12 mouse cellular contexts compared by ENCODE assay signal in the genomic region with DNA sequence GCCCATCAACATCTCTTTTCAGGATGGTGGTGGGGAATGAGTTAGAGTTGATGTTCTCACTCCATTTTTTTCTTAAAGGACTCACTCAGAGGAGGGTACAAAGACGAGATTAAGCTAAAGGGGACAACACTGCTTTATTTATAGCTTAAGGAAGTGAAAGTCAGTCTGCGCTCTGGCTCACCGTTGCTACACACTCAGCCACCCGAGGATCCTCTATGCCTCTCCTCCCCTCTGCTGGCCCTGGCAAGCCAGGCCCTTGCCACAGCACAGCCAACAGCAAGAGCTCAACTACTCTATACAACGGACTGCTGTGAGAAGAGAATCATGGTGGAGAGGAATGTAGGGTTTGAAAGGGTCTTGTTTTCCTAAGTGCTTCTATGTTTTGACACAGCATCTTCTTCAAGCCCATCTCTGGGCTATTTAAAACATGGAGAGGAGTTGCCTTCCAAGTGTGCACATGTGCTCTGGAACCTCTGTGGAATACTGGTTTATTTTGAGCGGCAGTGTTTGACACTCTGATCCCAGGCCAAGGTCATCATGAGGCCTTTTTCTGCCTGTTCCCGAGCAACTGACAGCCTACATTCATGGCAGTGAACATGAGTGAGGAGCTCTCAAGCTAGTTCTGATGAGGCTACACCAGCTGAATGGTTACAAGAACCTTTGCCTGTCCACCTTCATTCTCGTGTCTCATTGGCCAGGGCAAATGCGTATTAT.
DNase-seq lines count a peak whose midpoint lies in the region; ATAC-seq and TF ChIP-seq lines count a peak whose summit lies in the region.
"Had no signal": no experiment of that assay in that cellular context is flagged by ENCODE, and none has a peak within 500 bp of the region (broad histone marks: within the 10 kb centered on the region; RNA-seq: fewer than 3 reads in every experiment).

No protein-coding gene starts in this region.

- no peaks in the 10 kb centered on the region for H3K79me2 ChIP-seq in CH12.LX (replicated peaks; ENCODE audit: control insufficient read depth, extremely low read depth, insufficient read depth, poor library complexity, severe bottlenecking)

- peak; percentile 50 for DNase-seq in heart, adult 8-10 months (ENCODE audit: low spot score)
- no peak for DNase-seq in heart, postnatal 4 days
- DNase-seq in CH12.LX (ENCODE audit: extremely low read depth): peak; percentile 83
- DNase-seq in heart, adult 9 months (ENCODE audit: low spot score in 2 of 2): peak; percentile 30 to 53
- DNase-seq in left cerebral cortex, adult 11 months (ENCODE audit: low spot score): no peak
- DNase-seq in testis, postnatal 10 days (ENCODE audit: low spot score): no peak
- DNase-seq in thymus, postnatal 0 days (ENCODE audit: low spot score): no peak
- DNase-seq: cerebellum, adult 11-12 months; layer of hippocampus, postnatal 36 days; liver, embryonic 13.5 days; thymus, adult 2 months had no signal

- TF ChIP-seq CTCF in CH12.LX (conservative IDR thresholded peaks at IDR 0.05 in 1 of 2, IDR thresholded peaks at IDR 0.05 in 1 of 2; ENCODE audit: low read depth in 2 of 2, low read length in 2 of 2): peak in 1 of 2 experiments; percentile 64; a peak in 2 of 4 replicates

- H3K4me2 ChIP-seq in CH12.LX (ENCODE audit: insufficient read depth, low read depth, poor library complexity, severe bottlenecking): peak overlapping the region; percentile 42
- H3K4me2 ChIP-seq: liver, embryonic 13.5 days had no signal

- no peak for TF ChIP-seq POLR2A in CH12.LX (IDR thresholded peaks at IDR 0.05; ENCODE audit: low read depth, low read length)

- H3K9me3 ChIP-seq in CH12.LX (replicated peaks; ENCODE audit: low read length): no peaks in the 10 kb centered on the region
- H3K9me3 ChIP-seq: liver, embryonic 13.5 days had no signal

- H3K4me3 ChIP-seq in CH12.LX (replicated peaks in 1 of 3; ENCODE audit: low read depth in 2 of 3, low read length in 2 of 3, poor library complexity in 1 of 3): no peak overlapping the region
- H3K4me3 ChIP-seq: liver, embryonic 13.5 days had no signal

- H3K4me1 ChIP-seq in CH12.LX (ENCODE audit: control insufficient read depth in 1 of 2, insufficient read depth in 2 of 2): peaks cover 18 to 26% of the 10 kb centered on the region in 2 experiments
- H3K4me1 ChIP-seq: liver, embryonic 13.5 days had no signal

- no peak overlapping the region for H3K27ac ChIP-seq in CH12.LX (ENCODE audit: insufficient read depth, low read depth)
- H3K27ac ChIP-seq: liver, embryonic 13.5 days had no signal

- H3K9ac ChIP-seq in CH12.LX (ENCODE audit: insufficient read depth, low read depth): no peak overlapping the region
- H3K9ac ChIP-seq: liver, embryonic 13.5 days had no signal

- peak; percentile 90 for TF ChIP-seq EP300 in CH12.LX (IDR thresholded peaks at IDR 0.05; ENCODE audit: low read length)

- dilution Hi-C loops in CH12.LX (cut with MboI; ENCODE audit: extremely low pct_ligation_motif_present, extremely low pct_unique_long_range_greater_than_20kb, low sequenced_read_pairs): no loop called here

- TF ChIP-seq RAD21 in CH12.LX (IDR thresholded peaks at IDR 0.05; ENCODE audit: low read depth, low read length): peak; percentile 76

- in situ Hi-C loops in CH12.LX (cut with MboI; ENCODE audit: low pct_ligation_motif_present, low pct_unique_long_range_greater_than_20kb, low sequenced_read_pairs): loop anchor here (10.0 kb wide), 1 partner anchor 289 kb away; a partner anchor contains a TSS

- peak; percentile 99 for ATAC-seq in megakaryocyte progenitor cell, adult 5-6 weeks (replicated peaks; ENCODE audit: poor library complexity)

- no peaks in the 10 kb centered on the region for H3K27me3 ChIP-seq in CH12.LX (replicated peaks)
- H3K27me3 ChIP-seq: liver, embryonic 13.5 days had no signal

- no peaks in the 10 kb centered on the region for H3K36me3 ChIP-seq in CH12.LX (replicated peaks in 1 of 2; ENCODE audit: control insufficient read depth in 1 of 2, insufficient read depth in 1 of 2, low read length in 1 of 2)
- H3K36me3 ChIP-seq: liver, embryonic 13.5 days had no signal

TF ChIP-seq in CH12.LX, 34 proteins besides CTCF, POLR2A, EP300 and RAD21:
- TF ChIP-seq GABPA (IDR thresholded peaks at IDR 0.05; ENCODE audit: insufficient replicate concordance, low read depth, low read length): no peak
- no peak for TF ChIP-seq E2F4 (IDR thresholded peaks at IDR 0.05; ENCODE audit: insufficient replicate concordance, low read depth, low read length)
- TF ChIP-seq MAZ (IDR thresholded peaks at IDR 0.05; ENCODE audit: low read depth, low read length): no peak
- no peak; the same call in 1 of the 2 replicates for TF ChIP-seq ETS1 (conservative IDR thresholded peaks at IDR 0.05; ENCODE audit: low read depth, low read length)
- TF ChIP-seq USF1 (IDR thresholded peaks at IDR 0.05; ENCODE audit: low read depth, low read length): no peak
- no peak for TF ChIP-seq PAX5 (IDR thresholded peaks at IDR 0.05; ENCODE audit: low read length)
- 0 out of 2 replicates have a peak, but pooled peaks have one; percentile 19 for TF ChIP-seq NRF1 (IDR thresholded peaks at IDR 0.05; ENCODE audit: low read depth, low read length)
- TF ChIP-seq MAFK (IDR thresholded peaks at IDR 0.05; ENCODE audit: insufficient replicate concordance, low read length): 0 out of 2 replicates have a peak, but pooled peaks have one; percentile 21
- peak; percentile 98 for TF ChIP-seq MEF2A (IDR thresholded peaks at IDR 0.05; ENCODE audit: borderline replicate concordance, low read depth, low read length)
- TF ChIP-seq TBP (conservative IDR thresholded peaks at IDR 0.05; ENCODE audit: low read depth, low read length): no peak
- no peak for TF ChIP-seq KAT2A (IDR thresholded peaks at IDR 0.05; ENCODE audit: insufficient replicate concordance, low read length)
- TF ChIP-seq ZMIZ1 (IDR thresholded peaks at IDR 0.05; ENCODE audit: low read depth, low read length): no peak
- no peak for TF ChIP-seq MXI1 (IDR thresholded peaks at IDR 0.05; ENCODE audit: low read depth, low read length)
- 0 out of 2 replicates have a peak, but pooled peaks have one; percentile 41 for TF ChIP-seq CHD2 (IDR thresholded peaks at IDR 0.05; ENCODE audit: low read length)
- TF ChIP-seq IRF4 (IDR thresholded peaks at IDR 0.05; ENCODE audit: low read depth, low read length): peak; percentile 97
- TF ChIP-seq RCOR1 (conservative IDR thresholded peaks at IDR 0.05; ENCODE audit: low read depth, low read length): no peak
- TF ChIP-seq ZNF384 (IDR thresholded peaks at IDR 0.05; ENCODE audit: low read depth, low read length): peak; percentile 72
- peak; percentile 53; the same call in 1 of the 2 replicates for TF ChIP-seq MYC (IDR thresholded peaks at IDR 0.05; ENCODE audit: low read depth, low read length)
- TF ChIP-seq SIN3A (IDR thresholded peaks at IDR 0.05; ENCODE audit: low read length): 0 out of 2 replicates have a peak, but pooled peaks have one; percentile 19
- no peak for TF ChIP-seq POLR2AphosphoS2 (IDR thresholded peaks at IDR 0.05; ENCODE audit: low read depth, low read length)
- no peak for TF ChIP-seq HCFC1 (IDR thresholded peaks at IDR 0.05; ENCODE audit: low read depth, low read length)
- no peak for TF ChIP-seq ZC3H11A (IDR thresholded peaks at IDR 0.05; ENCODE audit: low read depth, low read length)
- peak; percentile 35; the same call in 1 of the 2 replicates for TF ChIP-seq BHLHE40 (IDR thresholded peaks at IDR 0.05; ENCODE audit: low read depth, low read length)
- no peak for TF ChIP-seq NELFE (IDR thresholded peaks at IDR 0.05; ENCODE audit: low read depth, low read length)
- TF ChIP-seq MAX (IDR thresholded peaks at IDR 0.05; ENCODE audit: low read length): no peak
- peak; percentile 39; the same call in 1 of the 2 replicates for TF ChIP-seq ELF1 (IDR thresholded peaks at IDR 0.05; ENCODE audit: low read depth, low read length)
- no peak for TF ChIP-seq JUN (IDR thresholded peaks at IDR 0.05; ENCODE audit: insufficient read depth, low read depth, low read length)
- TF ChIP-seq JUND (conservative IDR thresholded peaks at IDR 0.05; ENCODE audit: low read depth, low read length): 0 out of 2 replicates have a peak, but pooled peaks have one; percentile 17
- no peak for TF ChIP-seq ZKSCAN1 (IDR thresholded peaks at IDR 0.05; ENCODE audit: borderline replicate concordance, low read depth, low read length)
- no peak for TF ChIP-seq CHD1 (IDR thresholded peaks at IDR 0.05; ENCODE audit: low read depth, low read length)
- TF ChIP-seq UBTF (IDR thresholded peaks at IDR 0.05; ENCODE audit: low read depth, low read length): no peak
- peak; percentile 28; the same call in 1 of the 2 replicates for TF ChIP-seq TCF12 (IDR thresholded peaks at IDR 0.05; ENCODE audit: low read depth, low read length)
- TF ChIP-seq SMC3 (IDR thresholded peaks at IDR 0.05; ENCODE audit: low read depth, low read length): peak; percentile 72
- TF ChIP-seq USF2 (conservative IDR thresholded peaks at IDR 0.05; ENCODE audit: low read depth, low read length): no peak

Comparison
In these comparisons a context has a peak if more than half of its experiments do, and no peak if none do; other contexts are left out.
1. DNase-seq: peak in heart, adult 8-10 months (single experiment), CH12.LX (single experiment) and heart, adult 9 months (2 of 2); none in heart, postnatal 4 days (single experiment), left cerebral cortex, adult 11 months (single experiment), testis, postnatal 10 days (single experiment) and thymus, postnatal 0 days (single experiment).